Mouse (Mus musculus): ENCODE data around the gene Nkx2-5.

DNA sequence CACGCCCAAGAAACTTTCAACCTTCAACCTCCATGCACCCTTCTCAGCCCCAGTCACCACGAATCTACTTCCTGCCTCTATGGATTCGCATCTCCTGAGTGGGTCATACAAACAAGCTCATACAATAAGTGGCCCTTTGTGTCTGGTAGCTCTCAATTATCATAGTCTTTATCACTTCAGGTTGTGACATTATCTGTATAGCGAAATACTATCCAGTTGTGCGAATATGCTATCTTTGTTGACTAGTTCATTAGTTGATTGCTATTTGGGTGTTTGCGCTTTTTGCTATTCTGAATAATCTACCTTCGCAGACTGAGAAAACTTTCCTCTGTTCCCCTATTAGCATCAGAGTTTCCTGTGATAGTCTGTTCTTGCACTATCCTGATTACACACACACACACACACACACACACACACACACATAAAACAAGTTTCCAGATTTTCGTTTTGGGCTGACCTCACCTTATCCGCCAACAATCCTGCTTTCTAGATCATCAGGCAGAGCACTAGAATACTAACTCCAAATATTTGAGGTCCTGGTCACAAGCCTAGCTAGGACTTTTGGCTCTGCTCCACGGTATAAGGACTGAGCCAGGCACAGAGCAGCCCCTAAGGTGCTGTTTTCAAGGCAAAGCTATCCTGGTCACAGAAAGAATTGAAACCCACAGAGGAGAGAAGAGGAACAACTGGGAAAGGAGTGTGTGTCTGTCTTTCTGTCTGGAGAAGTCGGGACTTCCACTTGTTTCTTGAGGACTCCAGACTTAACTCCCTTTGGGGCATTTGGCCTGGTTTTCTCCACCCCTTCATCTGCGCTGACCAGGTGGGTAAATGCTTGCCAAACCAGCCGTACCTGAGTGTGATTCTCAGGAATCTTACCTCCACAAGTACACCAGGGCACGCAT, 591 bp upstream of the Nkx2-5 start:
- no peak for TF ChIP-seq POLR2AphosphoS2 (IDR thresholded peaks at IDR 0.05; ENCODE audit: insufficient read length, low read depth)
- TF ChIP-seq TCF12 (IDR thresholded peaks at IDR 0.05; ENCODE audit: insufficient read depth, poor library complexity, severe bottlenecking) = no peak
- TF ChIP-seq POLR2A (IDR thresholded peaks at IDR 0.05; ENCODE audit: insufficient read length, low read depth) = no peak
- TF ChIP-seq CEBPB (IDR thresholded peaks at IDR 0.05; ENCODE audit: insufficient read depth, poor library complexity, severe bottlenecking) = no peak
- no peak for TF ChIP-seq MAX (IDR thresholded peaks at IDR 0.05; ENCODE audit: low read depth)
- TF ChIP-seq USF1 (IDR thresholded peaks at IDR 0.05; ENCODE audit: low read depth) = no peak

Measured in myocyte (in vitro differentiated cells).